Comparison of ENCODE assay signal across 8 mouse cellular contexts in the genomic region with DNA sequence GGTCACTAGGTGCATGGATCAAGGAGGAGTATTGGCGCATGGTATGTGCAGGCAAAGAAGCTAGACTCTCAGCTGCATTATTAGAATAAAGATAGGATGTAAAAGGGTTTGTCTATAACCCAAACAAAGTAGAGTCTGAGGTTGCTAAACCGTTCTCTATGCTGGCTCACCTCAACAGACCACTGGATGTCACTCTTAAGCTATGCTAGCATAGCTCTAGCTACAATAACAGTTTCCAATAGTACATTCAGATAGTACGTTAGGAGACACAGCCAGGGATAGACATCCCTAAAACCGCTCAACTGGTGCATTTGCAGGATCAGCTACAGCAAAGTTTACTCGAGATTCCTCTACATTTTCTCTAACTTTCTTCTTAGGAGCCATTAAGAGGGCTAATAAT. TPM values are rescaled to one million over a fixed set of nuclear protein-coding genes. Genes with fewer than 3 reads are reported as not detected.
DNase-seq lines count a peak whose midpoint lies in the region; ATAC-seq and TF ChIP-seq lines count a peak whose summit lies in the region.

No protein-coding gene starts in this region.

- no peak overlapping the region for H3K4me2 ChIP-seq in neural tube, embryonic 13.5 days
- H3K4me2 ChIP-seq in kidney, embryonic 15.5 days: no peak overlapping the region

- 53% methylated on average over 5 of the region's 5 CpGs for WGBS in neural tube, embryonic 13.5 days
- 32% methylated on average over 5 of the region's 5 CpGs for WGBS in kidney, embryonic 15.5 days

- H3K27me3 ChIP-seq in neural tube, embryonic 13.5 days: no peaks in the 10 kb centered on the region
- H3K27me3 ChIP-seq in kidney, embryonic 15.5 days: no peaks in the 10 kb centered on the region

- H3K9me3 ChIP-seq in neural tube, embryonic 13.5 days: no peaks in the 10 kb centered on the region
- H3K9me3 ChIP-seq in kidney, embryonic 15.5 days (replicated peaks): no peaks in the 10 kb centered on the region

- H3K4me3 ChIP-seq in gastrocnemius, adult 2 months: no peak overlapping the region
- no peak overlapping the region for H3K4me3 ChIP-seq in neural tube, embryonic 13.5 days
- no peak overlapping the region for H3K4me3 ChIP-seq in kidney, embryonic 15.5 days (replicated peaks)

- H3K27ac ChIP-seq in gastrocnemius, adult 2 months: no peak overlapping the region
- no peak overlapping the region for H3K27ac ChIP-seq in neural tube, embryonic 13.5 days (replicated peaks)
- no peak overlapping the region for H3K27ac ChIP-seq in kidney, embryonic 15.5 days

- H3K9ac ChIP-seq in neural tube, embryonic 13.5 days: no peak overlapping the region
- no peak overlapping the region for H3K9ac ChIP-seq in kidney, embryonic 15.5 days

- intact Hi-C loops in gastrocnemius, adult 2 months (cut with DNase I): no loop called here
- intact Hi-C loops in gastrocnemius, postnatal 36 days (cut with DNase I): no loop called here

- H3K4me1 ChIP-seq in neural tube, embryonic 13.5 days (replicated peaks): no peaks in the 10 kb centered on the region
- H3K4me1 ChIP-seq in kidney, embryonic 15.5 days: no peaks in the 10 kb centered on the region

- no peaks in the 10 kb centered on the region for H3K36me3 ChIP-seq in neural tube, embryonic 13.5 days
- H3K36me3 ChIP-seq in kidney, embryonic 15.5 days: no peaks in the 10 kb centered on the region

- DNase-seq in gastrocnemius, adult 2 months: no peak
- DNase-seq in gastrocnemius, postnatal 36 days: no peak
- no peak for DNase-seq in neural tube, embryonic 10.5 days (ENCODE audit: extremely low spot score, low spot score)
- peak; percentile 15 for DNase-seq in retina, adult 2 months (ENCODE audit: low read depth, low spot score)
- DNase-seq in thymus, postnatal 14 days: no peak

- TF ChIP-seq CTCF in gastrocnemius, adult 2 months (IDR thresholded peaks at IDR 0.05): peak; percentile 59

- ATAC-seq in neural tube, embryonic 13.5 days (ENCODE audit: low read depth): peak; percentile 36; the same call in 1 of the 2 replicates
- ATAC-seq in kidney, embryonic 15.5 days (replicated peaks; ENCODE audit: low FRiP score): 0 out of 2 replicates have a peak, but pooled peaks have one; percentile 60
- no peak for ATAC-seq in megakaryocyte, adult 5-6 weeks (ENCODE audit: poor library complexity, severe bottlenecking)

RNA-seq across cellular contexts. Expression of gene Spdl1, which starts 48.1 kb away (rescaled TPM):
- total RNA-seq in gastrocnemius, adult 2 months (2021): under 1 TPM; 0.14 to 0.18 TPM
- total RNA-seq in gastrocnemius, postnatal 36 days (2021): under 1 TPM; 0.39 to 0.48 TPM
- 3.5 and 5.7 TPM in 2 replicates for polyA plus RNA-seq in neural tube, embryonic 13.5 days (2015; fragmentation: Nextera tagmentation; extraction: Ambion mirVana)
- 21.2 and 25.0 TPM in 2 replicates for polyA plus RNA-seq in kidney, embryonic 15.5 days (2015; fragmentation: Nextera tagmentation; extraction: Ambion mirVana)
- 18.7 and 25.8 TPM in 2 replicates for total RNA-seq in megakaryocyte, adult 5-6 weeks (2015)
- 30.3 and 35.6 TPM in 2 replicates for total RNA-seq in megakaryocyte, adult 5-6 weeks (2017)

Comparison
In these comparisons a context has a peak if more than half of its experiments do, and no peak if none do; other contexts are left out.
1. RNA of gene Spdl1, which starts 48.1 kb away (total RNA-seq): 18.7 to 35.6 TPM in megakaryocyte, adult 5-6 weeks; 0.39 to 0.48 TPM in gastrocnemius, postnatal 36 days and 0.14 to 0.18 TPM in gastrocnemius, adult 2 months; every median in the first group is over 10 times any median in the second.